Mouse (Mus musculus): Measurements from ENCODE around the gene Slit3. TPM values are rescaled to one million over a fixed set of nuclear protein-coding genes. Genes with fewer than 3 reads are reported as not detected.
A peak's percentile ranks its signal among the peaks of the same experiment; 100 is the strongest.

Gene Slit3
- 10 to 100 TPM; 98.5 to 98.8 TPM for total RNA-seq (2021)
- long read RNA-seq, partial matches to known transcripts: 19 of 32 reads
- long read RNA-seq, other reads (novel, unspliced or antisense): 13 of 32 reads

DNA sequence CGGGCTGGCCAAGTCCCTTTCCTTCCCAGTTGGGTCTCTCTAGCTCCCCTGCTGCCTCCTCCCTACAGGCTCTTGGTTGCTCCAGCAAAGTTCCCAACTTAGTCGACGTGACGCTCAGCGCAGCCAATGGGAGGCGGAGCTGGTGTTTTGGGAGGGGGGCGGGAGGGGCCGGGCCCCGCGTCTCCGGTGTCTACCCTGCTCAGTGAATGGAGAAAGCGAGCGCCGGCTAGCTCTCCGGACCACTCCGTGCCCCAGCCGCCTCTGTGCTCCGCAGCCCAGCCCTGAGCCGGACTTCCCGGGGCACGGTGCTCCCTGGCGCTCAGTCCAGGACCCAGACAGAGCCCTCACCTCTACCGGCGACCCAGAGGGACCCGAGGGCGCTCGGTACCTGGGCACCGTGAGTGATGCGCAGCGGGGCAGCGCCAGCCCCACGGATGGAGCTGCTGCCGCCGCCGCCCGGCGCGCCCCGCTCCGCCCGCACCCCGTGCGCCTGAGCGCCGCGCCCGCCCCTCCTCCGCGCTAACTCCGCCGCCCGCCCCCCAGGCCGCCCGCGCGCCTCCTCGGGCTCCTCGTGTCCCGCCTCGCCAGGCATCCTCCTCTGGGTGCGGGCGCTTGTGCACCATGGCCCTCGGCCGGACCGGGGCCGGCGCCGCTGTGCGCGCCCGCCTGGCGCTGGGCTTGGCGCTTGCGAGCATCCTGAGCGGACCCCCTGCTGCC, at the start of gene Slit3:
Gene Slit3, plus strand, starts transcription at position 331 of the 717 bp plus-strand sequence.
- DNase-seq (ENCODE audit: low spot score in 2 of 2): peak; percentile 29 to 59

- no peak for DNase-seq (ENCODE audit: low spot score in 2 of 2)
Observed at GRCm38 (mm10) chr11:35071451-35071850, 49.6 kb upstream of the Slit3 start.

GRCm38 (mm10) chr11:35075411-35075810, 45.6 kb upstream of the Slit3 start:
- no peak for DNase-seq (ENCODE audit: low spot score in 2 of 2)

DNA sequence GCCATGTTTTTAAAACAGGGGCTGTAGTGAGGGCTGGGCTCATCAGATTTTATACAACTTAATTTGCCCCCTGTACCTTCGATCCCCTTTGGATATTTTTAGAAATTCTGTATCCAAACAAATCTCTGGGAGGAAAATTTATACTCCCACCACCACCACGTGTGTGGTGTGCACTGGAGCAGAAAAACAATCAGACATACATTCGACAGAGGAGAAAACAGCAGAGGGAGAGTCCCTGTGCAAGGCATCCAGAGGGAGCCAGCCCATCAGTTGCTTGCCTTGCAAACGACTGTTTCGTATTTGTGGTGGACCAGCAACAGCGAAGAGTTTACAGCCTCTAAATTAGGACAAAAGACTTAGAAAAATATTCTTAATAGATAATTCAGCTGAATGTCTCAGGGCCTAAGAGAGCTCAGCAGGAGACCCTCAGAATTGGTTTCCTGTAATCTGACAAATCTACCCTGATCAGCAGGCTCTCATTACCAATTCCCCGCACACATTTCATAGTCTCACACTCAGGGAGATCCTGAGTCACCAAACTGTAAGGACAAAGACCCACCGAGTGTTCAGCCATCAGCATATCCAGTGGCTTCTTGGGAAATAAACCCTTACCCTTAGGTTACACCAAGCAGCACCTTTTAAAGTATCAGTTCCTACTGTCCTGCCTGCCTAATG, 40.4 kb upstream of the Slit3 start:
- DNase-seq (ENCODE audit: low spot score in 2 of 2): no peak

GRCm38 (mm10) chr11:35082297-35082696, 38.7 kb upstream of the Slit3 start:
- no peak for DNase-seq (ENCODE audit: low spot score in 2 of 2)

GRCm38 (mm10) chr11:35083049-35083448, 38.0 kb upstream of the Slit3 start:
- DNase-seq (ENCODE audit: low spot score in 2 of 2): no peak

DNA sequence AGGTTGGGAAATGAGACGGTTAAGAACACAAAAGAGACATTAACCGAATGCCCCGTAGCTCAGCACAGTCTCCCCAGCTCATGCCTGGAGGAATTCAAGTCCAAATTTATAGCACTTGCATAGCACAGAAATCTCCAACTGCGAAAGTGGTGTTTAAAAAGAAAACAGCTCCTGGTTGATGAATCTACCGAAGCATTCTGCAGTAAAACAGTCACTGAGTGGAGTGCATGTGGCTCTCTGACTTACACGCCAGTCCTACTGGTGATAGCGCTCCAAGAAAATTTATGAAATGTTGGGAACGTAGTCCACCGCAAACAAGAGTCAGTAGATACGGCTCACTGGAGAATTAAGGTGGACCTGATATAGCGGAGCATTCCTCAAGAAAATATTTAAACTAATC, 35.7 kb upstream of the Slit3 start:
- no peak for DNase-seq (ENCODE audit: low spot score in 2 of 2)

- DNase-seq (ENCODE audit: low spot score in 2 of 2): no peak
Observed at GRCm38 (mm10) chr11:35086029-35086428, 35.0 kb upstream of the Slit3 start.

GRCm38 (mm10) chr11:35087454-35087853, 33.6 kb upstream of the Slit3 start:
- no peak for DNase-seq (ENCODE audit: low spot score in 2 of 2)

DNA sequence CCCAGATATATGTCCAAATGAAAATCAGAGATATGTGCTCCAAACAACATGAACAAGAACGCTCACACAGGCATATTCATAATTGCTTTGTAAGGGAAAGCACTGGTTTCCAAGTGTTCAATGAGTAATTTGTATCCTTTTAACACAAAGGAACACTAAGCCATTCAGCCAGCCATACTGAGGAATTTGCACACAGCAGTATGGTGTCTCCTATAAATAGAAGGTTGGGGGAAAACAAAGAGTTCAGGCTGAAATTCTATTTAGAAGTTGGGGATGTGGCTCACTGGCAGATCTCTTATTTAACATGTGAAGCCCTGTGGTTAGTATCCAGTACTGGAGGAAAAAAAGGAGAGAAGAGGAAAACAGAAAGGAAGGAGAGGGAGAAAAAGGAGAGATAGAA, 32.9 kb upstream of the Slit3 start:
- DNase-seq (ENCODE audit: low spot score in 2 of 2): no peak

- DNase-seq (ENCODE audit: low spot score in 2 of 2): no peak
Observed at GRCm38 (mm10) chr11:35090629-35091335, 30.2 kb upstream of the Slit3 start.

DNA sequence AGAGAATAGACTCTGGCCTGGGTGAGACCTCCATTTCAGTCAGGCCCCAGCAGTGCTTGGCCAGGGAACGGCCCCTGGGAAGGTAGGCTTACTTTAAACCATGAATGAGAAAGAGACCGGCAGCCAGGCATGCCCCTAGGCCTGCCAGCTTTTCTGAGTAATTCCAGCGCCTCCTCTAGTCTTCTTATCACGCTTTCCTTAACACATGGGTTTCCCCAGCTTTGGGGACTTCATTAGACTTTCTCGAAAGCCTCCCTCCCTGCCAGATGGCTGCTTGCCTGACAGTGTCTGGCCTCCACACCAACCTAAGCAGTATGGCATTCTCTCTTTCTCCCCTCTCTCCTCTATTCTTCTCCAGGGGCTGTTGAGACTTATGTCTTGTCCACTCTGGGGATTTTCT, 24.5 kb upstream of the Slit3 start:
- DNase-seq (ENCODE audit: low spot score in 2 of 2): no peak

- no peak for DNase-seq (ENCODE audit: low spot score in 2 of 2)
Observed at GRCm38 (mm10) chr11:35109781-35110180, 11.2 kb upstream of the Slit3 start.

DNA sequence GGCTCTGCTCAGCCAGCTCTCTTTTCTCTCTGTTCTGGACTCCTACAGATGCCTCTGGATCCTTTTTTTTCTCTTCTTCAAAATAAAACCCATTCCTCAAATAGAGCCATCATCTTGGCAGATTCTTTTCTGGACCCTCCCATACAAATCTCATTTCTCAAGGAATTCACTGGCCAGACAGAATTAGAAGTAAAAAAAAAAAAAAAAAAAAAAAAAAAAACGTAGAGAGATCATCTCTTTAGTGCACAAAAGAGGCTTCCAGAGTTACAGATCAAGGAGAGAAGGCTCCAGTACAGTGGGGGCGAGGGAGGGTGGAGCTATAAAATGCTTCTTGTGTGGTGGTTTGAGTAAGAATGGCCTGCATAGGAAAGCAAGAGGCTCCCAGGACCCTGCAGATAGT, 10.2 kb upstream of the Slit3 start:
- no peak for DNase-seq (ENCODE audit: low spot score in 2 of 2)

- no peak for DNase-seq (ENCODE audit: low spot score in 2 of 2)
Observed at GRCm38 (mm10) chr11:35113290-35113689, 7.7 kb upstream of the Slit3 start.

- DNase-seq (ENCODE audit: low spot score in 2 of 2): no peak
Observed at GRCm38 (mm10) chr11:35116436-35116835, 4.6 kb upstream of the Slit3 start.

DNA sequence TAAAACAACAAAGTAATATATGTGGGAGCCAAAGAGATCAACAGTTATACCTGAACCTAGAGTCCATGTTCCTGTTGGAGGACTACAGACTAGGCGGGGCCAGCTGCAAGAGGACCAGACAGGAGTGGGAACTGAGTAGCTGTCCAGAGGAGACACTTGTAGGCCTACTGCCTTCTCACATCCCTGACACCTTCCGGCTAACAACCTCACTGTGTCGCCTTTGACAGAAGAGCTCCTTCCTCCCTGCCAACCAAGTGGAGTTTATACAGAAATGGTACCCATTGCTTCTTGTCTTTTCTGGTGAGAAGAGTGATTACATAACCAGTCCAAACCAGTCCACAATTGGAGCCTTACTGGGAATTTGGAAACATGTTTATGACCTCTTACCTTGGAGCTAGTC, 3.2 kb upstream of the Slit3 start:
- DNase-seq (ENCODE audit: low spot score in 2 of 2): no peak

GRCm38 (mm10) chr11:35118731-35119130, 2.3 kb upstream of the Slit3 start:
- DNase-seq (ENCODE audit: low spot score in 2 of 2): no peak

DNA sequence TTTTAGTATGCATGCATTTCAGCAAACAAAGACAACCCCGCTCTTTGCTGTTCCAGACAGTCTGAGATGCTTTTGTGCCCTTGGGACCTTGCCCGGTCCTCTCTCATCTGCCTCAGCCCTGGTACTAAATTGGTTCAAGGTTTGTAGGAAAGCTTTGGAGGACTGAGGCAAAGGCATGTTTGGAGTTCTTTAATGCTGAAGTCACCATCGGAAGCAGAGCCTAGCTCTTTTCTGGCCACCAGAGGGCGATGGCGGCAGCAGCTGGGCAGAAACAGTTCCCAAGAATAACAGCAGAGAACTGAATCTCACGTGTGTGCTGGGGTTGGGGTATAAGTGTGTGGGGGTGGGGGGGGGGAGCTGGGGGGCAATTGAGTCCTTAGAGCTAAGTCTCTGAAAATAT, 1.7 kb upstream of the Slit3 start:
- DNase-seq (ENCODE audit: low spot score in 2 of 2): peak; percentile 82 to 85

DNA sequence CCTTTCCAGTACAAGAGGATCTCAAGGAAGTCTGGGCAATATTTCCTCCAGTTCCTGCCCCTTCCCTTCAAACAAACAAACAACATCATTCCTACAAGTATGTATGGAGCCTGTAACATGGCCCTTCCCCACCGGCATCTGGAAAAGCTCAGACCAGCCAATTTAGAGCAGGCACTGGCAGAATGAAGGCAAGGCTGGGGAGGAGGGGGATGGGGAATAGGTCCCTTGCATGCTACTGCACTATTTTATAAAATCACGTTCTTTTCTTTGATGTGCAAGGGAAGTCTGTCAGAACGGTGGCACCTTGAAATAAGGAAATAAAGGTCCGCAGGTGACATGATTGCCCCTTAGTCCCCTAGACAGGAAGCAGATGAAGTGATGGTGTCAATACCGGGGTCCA, 948 bp upstream of the Slit3 start:
- peak in 1 of 2 experiments; percentile 3 for DNase-seq (ENCODE audit: low spot score in 2 of 2)

DNA sequence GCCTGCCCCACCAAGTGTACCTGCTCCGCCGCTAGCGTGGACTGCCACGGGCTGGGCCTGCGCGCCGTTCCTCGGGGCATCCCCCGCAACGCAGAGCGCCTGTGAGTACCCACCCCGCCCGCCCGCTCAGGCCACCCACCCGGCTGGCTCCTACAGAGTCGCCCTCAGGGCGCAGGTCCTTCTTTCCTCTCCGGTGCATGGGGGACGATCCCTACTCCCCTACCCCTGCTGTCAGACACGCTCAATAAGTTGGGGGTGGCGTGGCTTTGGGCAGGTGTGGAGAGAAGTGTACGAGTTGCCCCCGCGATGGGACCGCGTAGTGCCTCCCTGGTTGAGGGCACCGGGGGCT, 561 bp downstream of the Slit3 start:
- DNase-seq (ENCODE audit: low spot score in 2 of 2): peak; percentile 28 to 39
